Mouse (Mus musculus) stomach, postnatal 0 days (tissue): ENCODE results near the gene Lamtor2. TPM values are rescaled to one million over a fixed set of nuclear protein-coding genes. Genes with fewer than 3 reads are reported as not detected.
A peak's percentile ranks its signal among the peaks of the same experiment; 100 is the strongest.

ENCODE experiments used
- ATAC-seq: fragments of 200-750 bp; cut with Nextera tagmentation; 2 replicates; pipeline ENCODE4 v1.8.0; 2017; ENCODE audit not compliant: low FRiP score, low TSS enrichment
- DNase-seq: peaks from one replicate; pipeline ENCODE4 v3.0.0-alpha.2; 2016; ENCODE audit warnings: low spot score
- H3K27ac ChIP-seq: fragments of 300-500 bp; sonication (generic); replicated peaks from 2 replicates; pipeline ENCODE4 v1.5.1; 2014; ENCODE audit warnings: mild to moderate bottlenecking, control low read depth
- H3K27me3 ChIP-seq: fragments of 300-500 bp; sonication (generic); 2 replicates; pipeline ENCODE4 v1.6.1; 2014; ENCODE audit warnings: low read length; ENCODE audit not compliant: control insufficient read depth, insufficient read depth
- H3K36me3 ChIP-seq: fragments of 300-500 bp; sonication (generic); 2 replicates; pipeline ENCODE4 v1.6.1; 2014; ENCODE audit warnings: low read length, mixed read lengths; ENCODE audit not compliant: control insufficient read depth, insufficient read depth
- H3K4me1 ChIP-seq: fragments of 300-500 bp; sonication (generic); replicated peaks from 2 replicates; pipeline ENCODE4 v1.6.1; 2014; ENCODE audit warnings: antibody characterized with exemption; ENCODE audit not compliant: control insufficient read depth, insufficient read depth
- H3K4me2 ChIP-seq: fragments of 300-500 bp; sonication (generic); replicated peaks from 2 replicates; pipeline ENCODE4 v1.6.1; 2014; ENCODE audit warnings: low read depth, mild to moderate bottlenecking, control low read depth, moderate library complexity
- H3K4me3 ChIP-seq: fragments of 300-500 bp; sonication (generic); 2 replicates; pipeline ENCODE4 v1.5.1; 2014; ENCODE audit warnings: low read depth, low read length, control low read depth
- H3K9ac ChIP-seq: fragments of 300-500 bp; sonication (generic); 2 replicates; pipeline ENCODE4 v1.6.1; 2014; ENCODE audit warnings: mild to moderate bottlenecking, low read length, control low read depth, mixed read lengths
- H3K9me3 ChIP-seq: fragments of 300-500 bp; sonication (generic); 2 replicates; pipeline ENCODE4 v1.6.1; 2016; ENCODE audit warnings: low read length; ENCODE audit not compliant: control insufficient read depth
- CTCF ChIP-seq: IDR thresholded peaks from 2 replicates; pipeline ENCODE4 v1.5.1; 2016; ENCODE audit warnings: antibody characterized with exemption, low read depth, mild to moderate bottlenecking, moderate library complexity
- EP300 ChIP-seq: optimal IDR thresholded peaks from 2 replicates; pipeline ENCODE3; 2016; ENCODE audit warnings: antibody characterized with exemption
- WGBS: fragments of 180-500 bp; shearing (Covaris S2); extraction: QIAGEN DNeasy Blood & Tissue Kit; methylation state at CpG from one replicate; pipeline ENCODE4 v1.1.7; 2014; 5-methylcytosine and 5-hydroxymethylcytosine counted together
- polyA plus RNA-seq: library from polyadenylated mRNA; unstranded; fragments of >200 nt; fragmentation: Nextera tagmentation; extraction: Ambion mirVana; gene quantifications from 2 replicates; pipeline ENCODE4 v1.2.1, GENCODE M21; 2015

Gene Lamtor2
- polyA plus RNA-seq, 1 experiment from 2014 or later, result 157 TPM

DNA sequence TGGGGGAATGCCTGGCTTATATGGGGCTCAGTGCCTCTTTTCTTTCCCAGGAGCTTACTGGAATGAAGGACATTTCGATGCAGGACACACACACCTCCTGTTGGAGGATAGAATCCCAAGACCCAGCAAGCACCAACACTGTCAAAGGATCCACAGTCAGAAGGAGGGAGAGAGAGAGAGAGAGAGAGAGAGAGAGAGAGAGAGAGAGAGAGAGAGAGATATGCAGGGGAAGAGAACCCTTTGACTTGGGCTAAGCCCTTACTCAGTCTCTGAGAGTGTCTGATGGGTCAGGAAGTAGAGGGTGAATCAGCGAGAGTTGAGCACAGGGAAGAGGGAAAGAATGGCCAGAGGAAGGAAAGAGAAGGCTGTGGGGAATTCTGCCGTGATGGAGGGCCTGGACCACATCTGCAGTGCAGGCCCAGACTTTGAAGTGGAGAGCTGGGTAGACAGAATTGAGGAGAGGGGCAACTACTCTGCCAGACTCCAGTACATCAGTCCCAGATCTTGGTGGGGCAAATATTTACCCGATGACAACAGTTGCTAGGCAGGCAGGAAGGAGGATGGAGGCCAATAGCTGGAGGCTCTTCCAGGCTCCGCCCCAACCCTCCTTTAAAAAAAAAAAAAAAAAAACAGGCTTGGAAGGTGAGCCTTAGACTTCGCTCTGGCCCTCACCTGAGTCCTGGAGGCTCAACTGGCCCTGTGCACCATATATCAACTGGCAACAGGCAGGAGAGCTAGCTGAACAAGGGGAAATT, 40.6 kb downstream of the Lamtor2 start:
- Histone ChIP-seq H3K36me3 (no peaks in the 10 kb centered on the region), H3K9ac (no peak overlapping the region), H3K4me1 (peaks cover 21% of the 10 kb centered on the region), H3K9me3 (no peaks in the 10 kb centered on the region), H3K27me3 (no peaks in the 10 kb centered on the region), H3K4me2 (no peak overlapping the region), H3K27ac (peak overlapping the region; percentile 81), H3K4me3 (no peak overlapping the region)
- peak; percentile 33 for DNase-seq
- 39% methylated on average over 6 of the region's 6 CpGs for WGBS
- no peak for ATAC-seq
- TF ChIP-seq EP300, result no peak
- no peak for TF ChIP-seq CTCF

DNA sequence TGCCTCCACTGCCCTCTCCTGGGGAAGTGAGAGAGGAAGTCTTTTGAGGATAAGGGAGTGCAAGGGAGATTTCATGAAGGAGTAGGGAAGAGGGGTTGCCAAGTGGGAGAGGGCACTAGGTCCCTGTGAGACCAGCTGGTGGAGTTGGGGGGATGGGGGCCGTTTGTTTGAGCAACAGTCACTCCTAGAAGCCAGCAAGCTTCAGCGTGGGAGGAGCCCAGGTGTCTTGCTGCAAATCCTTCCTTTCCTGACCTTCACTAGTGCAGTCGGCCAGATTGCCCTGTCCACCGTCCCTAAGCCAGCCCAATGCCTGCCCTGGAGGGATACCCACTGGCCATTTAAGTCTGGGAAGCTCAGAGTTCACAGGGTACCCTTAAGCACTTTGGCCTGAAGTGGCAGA, 41.3 kb downstream of the Lamtor2 start:
- no peak overlapping the region for H3K9ac ChIP-seq
- WGBS, result 43% methylated on average over 4 of the region's 4 CpGs

DNA sequence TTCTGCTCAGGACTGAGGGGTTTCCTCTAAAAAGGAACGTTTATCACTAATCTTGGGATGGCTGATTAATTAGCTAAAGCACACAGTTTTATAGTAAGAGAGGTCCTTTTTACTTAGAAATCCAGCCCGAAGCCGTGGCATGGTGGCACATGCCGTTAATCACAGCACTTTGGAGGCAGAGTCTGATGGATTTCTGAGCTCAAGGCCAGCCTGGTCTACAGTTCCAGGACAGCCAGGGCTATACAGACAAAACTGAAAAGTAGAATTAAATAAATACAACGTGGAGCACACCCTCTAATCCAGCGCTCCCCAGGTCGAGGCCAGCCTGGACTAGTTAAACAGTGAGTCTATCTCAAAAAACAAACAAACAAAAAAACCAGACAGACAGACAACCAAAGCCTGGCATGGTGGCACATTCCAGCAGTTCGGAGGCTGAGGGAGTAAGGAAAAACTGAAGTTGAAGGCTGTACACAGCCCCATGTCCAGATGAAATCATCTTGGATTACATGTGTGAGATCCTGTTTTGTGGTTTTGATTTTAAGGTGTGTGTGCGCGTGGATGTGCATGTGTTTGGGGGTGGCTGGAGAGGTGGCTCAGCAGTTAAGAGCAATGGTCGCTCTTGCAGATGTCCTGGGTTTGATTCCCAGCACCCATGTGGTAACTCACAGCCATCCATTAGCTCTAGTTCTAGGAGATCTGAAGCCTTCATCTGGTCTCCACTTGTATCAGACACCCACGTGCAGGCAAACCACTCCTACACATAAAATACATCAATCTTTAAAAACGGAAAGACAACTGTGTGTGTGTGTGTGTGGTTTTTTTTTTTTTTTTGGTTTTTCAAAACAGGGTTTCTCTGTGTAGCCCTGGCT, 42.2 kb downstream of the Lamtor2 start:
- H3K36me3 ChIP-seq, result no peaks in the 10 kb centered on the region
- WGBS, result 38% methylated on average over 13 of the region's 13 CpGs
- ATAC-seq (no peak), DNase-seq (no peak)
- peak overlapping the region; percentile 93 for H3K27ac ChIP-seq
- TF ChIP-seq EP300 (no peak), CTCF (no peak)
- 0 out of 2 replicates have a peak overlapping the region, but pooled peaks have one; percentile 30 for H3K4me3 ChIP-seq
- H3K9me3 ChIP-seq, result no peaks in the 10 kb centered on the region
- H3K4me1 ChIP-seq, result peaks cover 21% of the 10 kb centered on the region
- H3K9ac ChIP-seq, result peak overlapping the region; percentile 47
- peak overlapping the region; percentile 60 for H3K4me2 ChIP-seq
- H3K27me3 ChIP-seq, result no peaks in the 10 kb centered on the region

More for the DNA sequence above, 41.3 kb downstream of the Lamtor2 start:
- H3K4me2 ChIP-seq, result no peak overlapping the region
- peaks cover 21% of the 10 kb centered on the region for H3K4me1 ChIP-seq
- peak overlapping the region; percentile 81 for H3K27ac ChIP-seq
- DNase-seq (no peak), ATAC-seq (no peak)
- no peak overlapping the region for H3K4me3 ChIP-seq
- no peaks in the 10 kb centered on the region for H3K27me3 ChIP-seq
- peak; percentile 41 for TF ChIP-seq CTCF
- no peak for TF ChIP-seq EP300
- H3K9me3 ChIP-seq, result no peaks in the 10 kb centered on the region
- no peaks in the 10 kb centered on the region for H3K36me3 ChIP-seq

DNA sequence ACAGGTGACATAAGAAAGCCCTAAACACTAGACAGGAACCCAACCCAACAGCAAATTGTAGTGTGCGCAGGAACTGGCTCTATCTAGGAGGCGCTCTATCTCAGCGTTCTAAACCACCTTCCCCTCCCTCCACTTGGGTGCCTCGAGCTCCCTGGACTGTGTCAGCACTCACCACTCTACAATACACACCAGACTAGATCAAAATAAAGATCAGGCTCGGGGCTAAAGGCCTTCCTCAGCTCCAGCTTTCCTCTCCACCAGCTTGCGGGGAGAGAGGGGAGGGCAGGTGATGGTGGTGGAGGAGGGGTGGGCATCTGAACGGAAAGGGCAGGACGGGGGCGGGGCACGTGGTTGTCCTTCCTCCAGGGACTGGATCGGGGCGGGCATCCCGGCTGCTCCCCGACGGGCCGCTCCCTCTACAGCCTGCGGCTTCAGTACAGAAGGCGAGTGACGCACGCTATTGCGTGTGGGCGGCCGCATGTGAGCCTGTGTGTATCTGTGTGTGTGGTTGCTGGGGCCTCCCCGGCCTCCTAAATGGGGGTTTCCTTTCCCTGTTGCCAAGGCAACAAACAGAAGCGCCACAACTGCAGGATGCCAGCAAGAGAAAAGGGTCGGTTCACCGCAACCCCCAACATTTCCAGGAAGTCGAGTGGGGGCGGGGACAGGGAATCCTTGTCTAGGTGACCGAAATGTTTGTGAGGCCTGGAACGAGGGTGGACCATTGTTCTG, 43.0 kb downstream of the Lamtor2 start, which contains the start of gene Lmna:
Gene Lmna, minus strand, starts transcription at position 265 of the 729 bp plus-strand sequence.
- Histone ChIP-seq H3K4me3 (peak within 1 kb of the TSS; percentile 30), H3K9me3 (no peaks in the 10 kb centered on the region), H3K36me3 (no peaks in the 10 kb centered on the region), H3K4me1 (peaks cover 25% of the 10 kb centered on the region), H3K27me3 (no peaks in the 10 kb centered on the region), H3K27ac (peak within 1 kb of the TSS; percentile 93), H3K4me2 (peak within 1 kb of the TSS; percentile 60), H3K9ac (peak within 1 kb of the TSS; percentile 47)
- WGBS, result 2% methylated on average over 27 of the region's 31 CpGs
- TF ChIP-seq EP300, result peak; percentile 75
- peak; percentile 68 for TF ChIP-seq CTCF
- peak; percentile 98 for DNase-seq
- peak; percentile 96 for ATAC-seq

DNA sequence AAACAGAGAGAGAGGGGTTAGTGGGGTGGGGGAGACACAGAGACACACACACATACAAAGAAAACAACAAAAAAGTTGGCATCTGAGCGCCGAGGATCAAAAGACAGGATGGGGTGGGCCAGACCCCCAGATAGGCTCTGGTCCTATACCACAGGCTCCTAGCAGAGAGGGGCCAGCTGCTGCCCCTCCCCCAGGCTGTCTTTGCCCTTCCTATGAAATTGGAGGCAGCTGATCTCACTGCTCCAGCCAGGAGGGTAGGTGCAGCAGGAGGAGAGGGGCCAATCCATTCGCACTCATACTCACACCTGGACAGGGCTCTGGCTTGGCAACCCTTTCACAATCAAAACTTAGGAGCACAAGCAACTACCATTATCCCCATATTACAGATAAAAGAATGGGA, 43.6 kb downstream of the Lamtor2 start:
- peak overlapping the region; percentile 93 for H3K27ac ChIP-seq
- no peaks in the 10 kb centered on the region for H3K27me3 ChIP-seq
- H3K9ac ChIP-seq, result peak overlapping the region; percentile 47; the same call in 1 of the 2 replicates
- H3K4me1 ChIP-seq, result peaks cover 20% of the 10 kb centered on the region
- peak overlapping the region; percentile 30 for H3K4me3 ChIP-seq
- WGBS, result 55% methylated on average over 3 of the region's 3 CpGs
- DNase-seq (no peak), ATAC-seq (peak; percentile 10; the same call in 1 of the 2 replicates)
- peak overlapping the region; percentile 60 for H3K4me2 ChIP-seq
- H3K36me3 ChIP-seq, result no peaks in the 10 kb centered on the region
- H3K9me3 ChIP-seq, result no peaks in the 10 kb centered on the region
- TF ChIP-seq CTCF (no peak), EP300 (no peak)
